Mouse (Mus musculus) 3T3-L1 (cell line): ENCODE measurements around the gene Olfr684.

Source experiments
- DNase-seq: peaks from one replicate; pipeline ENCODE4 v3.0.0-alpha.2; 2015; ENCODE audit warnings: low read depth, low spot score

The Olfr684 gene

DNA sequence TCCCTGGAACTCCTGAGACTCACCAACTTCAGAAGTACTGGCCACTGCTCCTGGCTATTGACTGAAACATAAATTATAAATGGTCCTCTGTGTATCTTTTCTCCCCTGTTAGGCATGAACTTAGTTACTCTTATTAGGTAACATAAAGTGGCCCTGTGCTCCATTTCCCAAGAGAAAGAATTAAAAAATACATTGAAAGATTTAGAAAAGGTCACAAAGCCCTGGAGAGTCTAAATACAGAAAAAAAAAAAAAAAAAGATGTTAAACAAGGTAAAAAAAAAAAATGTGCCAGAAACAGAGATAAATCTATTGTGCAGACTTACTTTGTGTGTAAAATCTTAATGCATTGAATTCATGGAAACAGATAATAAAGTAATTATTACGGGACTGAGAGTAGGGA, at the start of gene Olfr684:
Gene Olfr684, minus strand, starts transcription at position 101 of the 400 bp plus-strand sequence.
- no peak for DNase-seq

DNA sequence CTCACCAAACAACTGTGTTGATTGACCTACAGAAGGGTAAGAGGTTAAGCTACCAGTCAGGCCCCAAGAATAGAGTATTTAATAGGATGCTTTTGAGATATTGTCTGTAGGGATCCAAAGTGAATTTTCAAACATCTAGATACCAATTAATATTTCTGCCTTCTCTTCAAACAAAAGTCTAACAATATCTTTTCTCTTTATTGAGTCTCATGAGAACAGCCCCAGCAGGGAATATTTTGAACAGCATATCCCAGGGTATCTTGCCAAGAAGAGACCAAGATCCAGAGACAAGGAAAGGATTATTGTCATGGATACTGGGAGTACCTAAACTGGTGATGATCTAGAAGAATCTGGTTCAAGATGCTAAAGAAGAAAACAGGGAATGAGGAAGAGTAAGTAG, 43.9 kb upstream of the Olfr684 start, which contains the start of gene Olfr686:
Gene Olfr686, minus strand, starts transcription at position 101 of the 400 bp plus-strand sequence.
- no peak for DNase-seq

DNA sequence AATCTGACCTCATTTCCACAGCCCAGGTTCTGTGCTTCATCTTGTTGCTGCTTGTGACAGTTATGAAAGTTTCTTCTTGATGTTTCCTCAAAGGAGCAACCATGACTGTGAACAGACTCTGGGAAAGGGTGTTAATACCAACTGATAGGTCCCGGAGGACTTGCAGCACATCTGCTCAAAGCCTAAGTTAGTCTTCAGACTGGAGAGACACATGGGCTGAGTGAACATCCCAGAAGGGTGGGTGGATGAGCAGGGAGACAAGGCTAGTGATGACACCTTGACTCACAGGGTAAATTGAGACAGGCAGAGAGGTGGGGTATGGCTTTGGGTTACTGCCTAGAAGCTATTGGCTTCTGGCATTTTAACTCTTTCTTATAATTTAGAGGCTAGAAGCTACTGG, 22.5 kb upstream of the Olfr684 start, which contains the start of gene Olfr685:
Gene Olfr685, minus strand, starts transcription at position 101 of the 400 bp plus-strand sequence.
- no peak for DNase-seq

DNA sequence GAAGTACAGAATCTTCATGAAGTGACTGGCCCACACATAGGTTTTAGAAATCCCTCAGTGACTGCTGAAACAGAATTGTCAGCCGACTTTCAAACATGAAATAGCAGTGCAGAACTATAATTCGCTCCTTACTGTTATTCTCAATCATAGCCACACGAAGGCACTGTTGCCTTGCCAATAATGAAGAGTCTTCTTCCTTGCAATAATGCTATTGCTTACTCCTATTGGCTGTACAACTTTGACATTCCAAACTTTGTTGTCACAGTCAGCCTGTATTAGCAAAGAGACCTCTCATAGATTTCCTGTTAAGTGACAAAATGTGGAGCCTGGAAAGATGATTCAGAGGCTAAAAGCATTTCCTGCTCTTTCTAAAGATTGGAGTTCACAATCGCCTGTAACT, 7.3 kb upstream of the Olfr684 start:
- peak; percentile 66 for DNase-seq

DNA sequence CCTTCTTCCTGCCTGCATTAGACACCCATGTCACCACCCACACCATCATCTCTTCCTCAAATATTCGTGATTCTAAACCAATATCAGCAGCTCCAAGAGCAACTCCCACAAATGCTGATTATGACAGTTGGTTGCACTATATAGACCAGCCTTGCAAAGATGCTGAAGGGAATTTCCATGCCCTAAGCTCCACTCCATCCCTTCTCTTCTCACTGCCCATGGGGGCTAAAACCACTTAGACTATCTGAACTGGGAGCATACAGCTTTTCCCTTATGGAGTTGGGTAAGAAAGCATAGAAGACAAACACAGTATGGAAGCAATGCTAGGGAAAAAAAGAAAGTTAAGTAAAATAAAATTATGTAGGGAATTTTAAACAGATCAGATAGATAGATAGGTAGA, 16.5 kb downstream of the Olfr684 start, which contains the start of gene Olfr683:
Gene Olfr683, minus strand, starts transcription at position 101 of the 400 bp plus-strand sequence.
- no peak for DNase-seq

DNA sequence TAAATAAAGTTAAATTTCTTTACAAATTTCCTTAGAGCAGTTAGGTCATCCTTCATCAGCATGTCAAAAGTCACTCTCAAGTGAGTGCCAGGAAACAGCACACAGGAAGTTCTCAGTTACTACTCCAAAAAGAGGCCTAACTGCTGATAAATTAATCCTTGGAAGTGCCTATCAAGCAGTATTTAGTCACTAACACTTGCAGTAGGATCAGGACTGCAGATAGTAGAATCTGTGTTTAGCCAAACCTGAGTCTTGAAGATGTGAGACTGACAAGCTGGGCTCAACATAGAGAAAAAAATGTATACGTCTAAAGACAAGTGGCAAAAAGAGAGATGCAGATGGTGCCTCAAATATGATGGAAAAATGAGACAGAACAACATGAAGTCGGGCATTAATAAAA, 22.2 kb downstream of the Olfr684 start:
- DNase-seq: no peak

DNA sequence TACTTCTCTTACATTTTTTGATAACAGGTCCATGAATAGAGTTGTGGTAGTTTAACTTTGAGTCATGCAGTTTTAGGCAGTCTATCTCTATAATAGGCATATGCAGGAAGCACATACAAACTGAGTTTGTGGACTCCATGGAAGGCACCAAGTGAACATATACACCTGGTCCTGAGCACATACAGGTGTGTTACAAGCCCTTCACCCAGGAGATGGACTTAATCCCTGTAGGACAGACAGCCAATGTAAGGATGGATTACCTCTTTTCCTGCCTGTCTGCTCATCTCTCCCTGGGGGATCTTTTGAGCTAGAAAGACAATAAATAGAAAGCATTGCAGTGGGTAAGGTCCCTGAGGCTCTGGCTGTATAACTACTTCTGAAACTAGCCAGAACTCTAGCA, 46.9 kb downstream of the Olfr684 start, which contains the start of gene Olfr681:
Gene Olfr681, plus strand, starts transcription at position 301 of the 400 bp plus-strand sequence.
- no peak for DNase-seq
